Mouse (Mus musculus) layer of hippocampus, postnatal 25 days (tissue): Measurements from ENCODE around the gene Pla1a. TPM values are rescaled to one million over a fixed set of nuclear protein-coding genes. Genes with fewer than 3 reads are reported as not detected.

Source experiments
- DNase-seq, 2 experiments: peaks; one replicate each; pipeline ENCODE4 v3.0.0; 2022; ENCODE audit warnings: mixed read lengths in 2 of 2, low spot score in 1 of 2; ENCODE audit errors: extremely low spot score in 1 of 2
- total RNA-seq, 2 experiments: library from RNA; stranded (reverse); gene quantifications; 2 replicates each; pipeline ENCODE4 v1.2.3; 2021

Gene Pla1a
- total RNA-seq, 2 experiments from 2014 or later = 0.35 to 0.98 TPM

- DNase-seq = no peak
Measured at GRCm38 (mm10) chr16:38392126-38392894, 40.6 kb downstream of the Pla1a start.

- no peak for DNase-seq
Measured at GRCm38 (mm10) chr16:38390322-38390721, 42.6 kb downstream of the Pla1a start.

- no peak for DNase-seq
Measured at GRCm38 (mm10) chr16:38389284-38389893, 43.6 kb downstream of the Pla1a start.

GRCm38 (mm10) chr16:38388757-38389156 lies 44.2 kb downstream of the Pla1a start:
- no peak for DNase-seq

GRCm38 (mm10) chr16:38387389-38387788 lies 45.6 kb downstream of the Pla1a start:
- DNase-seq = no peak

- DNase-seq = no peak
Measured at GRCm38 (mm10) chr16:38385700-38386099, 47.2 kb downstream of the Pla1a start.

GRCm38 (mm10) chr16:38385184-38385634 lies 47.7 kb downstream of the Pla1a start:
- no peak for DNase-seq

- DNase-seq = no peak
Measured at GRCm38 (mm10) chr16:38383683-38384082, 49.3 kb downstream of the Pla1a start.

- no peak for DNase-seq
Measured at GRCm38 (mm10) chr16:38379926-38380325, 53.0 kb downstream of the Pla1a start.

GRCm38 (mm10) chr16:38379493-38379892 lies 53.5 kb downstream of the Pla1a start:
- DNase-seq = no peak

GRCm38 (mm10) chr16:38379088-38379487 lies 53.9 kb downstream of the Pla1a start:
- no peak for DNase-seq

GRCm38 (mm10) chr16:38378591-38378990 lies 54.4 kb downstream of the Pla1a start:
- DNase-seq = no peak

- DNase-seq = no peak
Measured at GRCm38 (mm10) chr16:38377546-38377945, 55.4 kb downstream of the Pla1a start.

- no peak for DNase-seq
Measured at GRCm38 (mm10) chr16:38376841-38377249, 56.1 kb downstream of the Pla1a start.

- peak; percentile 38 for DNase-seq
Measured at GRCm38 (mm10) chr16:38376163-38376840, 56.6 kb downstream of the Pla1a start.

- no peak for DNase-seq
Measured at GRCm38 (mm10) chr16:38375182-38375581, 57.8 kb downstream of the Pla1a start.

- no peak for DNase-seq
Measured at GRCm38 (mm10) chr16:38374379-38375140, 58.4 kb downstream of the Pla1a start.

GRCm38 (mm10) chr16:38373941-38374340 lies 59.0 kb downstream of the Pla1a start:
- no peak for DNase-seq

GRCm38 (mm10) chr16:38373439-38373838 lies 59.5 kb downstream of the Pla1a start:
- no peak for DNase-seq

GRCm38 (mm10) chr16:38372876-38373275 lies 60.1 kb downstream of the Pla1a start:
- no peak for DNase-seq
